Mouse (Mus musculus) olfactory bulb, adult 2 months (tissue): ENCODE data around the gene L3mbtl4.

Experiments used
- CTCF ChIP-seq: fragments of 200-500 bp; IDR thresholded peaks from 2 replicates; pipeline ENCODE4 v1.5.1; 2012; ENCODE audit warnings: low read depth, mild to moderate bottlenecking, low read length, moderate library complexity; ENCODE audit not compliant: insufficient read depth
- POLR2A ChIP-seq: fragments of 200-500 bp; IDR thresholded peaks from 2 replicates; pipeline ENCODE4 v1.6.1; 2012; ENCODE audit warnings: mild to moderate bottlenecking, low read depth, low read length, moderate library complexity; ENCODE audit not compliant: insufficient read depth

DNA sequence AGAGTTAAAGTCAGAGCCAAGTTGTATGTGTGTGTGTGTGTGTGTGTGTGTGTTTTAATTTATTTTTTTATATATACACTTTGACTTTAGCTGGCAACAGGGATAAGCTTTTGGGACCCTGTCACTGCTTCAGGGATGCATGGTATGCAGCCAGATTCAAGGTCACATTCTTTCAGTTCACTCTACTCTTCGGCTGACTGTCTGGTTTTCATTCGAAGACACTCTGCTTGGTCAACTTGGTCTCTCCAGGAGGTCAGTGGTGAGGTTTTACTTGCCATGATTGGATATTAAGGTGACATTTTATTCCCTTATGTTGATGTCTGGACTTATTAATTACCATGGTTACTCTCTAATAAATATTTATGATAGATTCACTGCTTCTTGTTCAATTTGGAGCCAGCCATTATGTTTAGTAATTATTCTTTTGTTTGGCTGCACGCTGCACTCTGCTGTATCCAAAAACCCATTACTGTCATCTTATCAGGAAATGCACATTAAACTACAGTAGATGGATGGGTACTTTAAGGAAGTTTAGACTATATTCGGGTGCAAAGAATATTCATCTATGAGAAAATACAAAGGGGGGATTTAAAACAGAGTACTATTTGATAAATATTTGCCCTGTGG, 216.6 kb downstream of the L3mbtl4 start:
- TF ChIP-seq CTCF (no peak), POLR2A (no peak)
